Mouse (Mus musculus) lung, adult 2 months (tissue): ENCODE results near the gene Galnt5. TPM values are rescaled to one million over a fixed set of nuclear protein-coding genes. Genes with fewer than 3 reads are reported as not detected.

Experiments used
- DNase-seq: peaks from one replicate; pipeline ENCODE4 v3.0.0; 2022
- H3K4me1 ChIP-seq: fragments of 200-500 bp; 2 replicates; pipeline ENCODE4 v1.6.1; 2011; ENCODE audit warnings: low read length; ENCODE audit not compliant: control insufficient read depth, insufficient read depth
- H3K4me3 ChIP-seq: fragments of 200-500 bp; replicated peaks from 2 replicates; pipeline ENCODE3; 2011; ENCODE audit warnings: low read depth, mild to moderate bottlenecking, control low read depth, low read length; ENCODE audit errors: extremely low read depth
- CTCF ChIP-seq: fragments of 200-500 bp; IDR thresholded peaks from 2 replicates; pipeline ENCODE4 v1.5.1; 2011; ENCODE audit warnings: mild to moderate bottlenecking, low read length, control low read depth; ENCODE audit not compliant: insufficient read depth
- POLR2A ChIP-seq: fragments of 200-500 bp; IDR thresholded peaks from 2 replicates; pipeline ENCODE4 v1.6.1; 2011; ENCODE audit warnings: low read depth, mild to moderate bottlenecking, control low read depth, low read length, borderline replicate concordance; ENCODE audit errors: extremely low read depth
- WGBS: fragments of 180-500 bp; shearing (Covaris S2); methylation state at CpG from one replicate; pipeline ENCODE4 v1.1.7; 2018; 5-methylcytosine and 5-hydroxymethylcytosine counted together
- polyA plus RNA-seq: library from polyadenylated mRNA; depleted of rRNA; stranded (reverse); fragments of >200 nt; gene quantifications from 2 replicates; pipeline ENCODE4 v1.2.3, GENCODE M21; 2012; rRNA removed

The Galnt5 gene
- polyA plus RNA-seq, 1 experiment, result 0.47 TPM

GRCm38 (mm10) chr2:58035635-58036034 is 38.0 kb downstream of the Galnt5 start:
- DNase-seq, result no peak
- WGBS, result 66% methylated on average over 4 of the region's 4 CpGs
- no peak overlapping the region for H3K4me3 ChIP-seq
- H3K4me1 ChIP-seq, result no peaks in the 10 kb centered on the region
- TF ChIP-seq CTCF (no peak), POLR2A (no peak)

- TF ChIP-seq POLR2A, result no peak
- no peak for TF ChIP-seq CTCF
- H3K4me1 ChIP-seq, result no peaks in the 10 kb centered on the region
- 61% methylated on average over 2 of the region's 2 CpGs for WGBS
- no peak overlapping the region for H3K4me3 ChIP-seq
- DNase-seq, result no peak
Observed at GRCm38 (mm10) chr2:58036926-58037325, 39.2 kb downstream of the Galnt5 start.

GRCm38 (mm10) chr2:58041867-58042266 is 44.2 kb downstream of the Galnt5 start:
- WGBS, result 40% methylated on average over 7 of the region's 7 CpGs
- TF ChIP-seq CTCF (no peak), POLR2A (no peak)
- Histone ChIP-seq H3K4me1 (no peaks in the 10 kb centered on the region), H3K4me3 (no peak overlapping the region)
- DNase-seq, result no peak

DNA sequence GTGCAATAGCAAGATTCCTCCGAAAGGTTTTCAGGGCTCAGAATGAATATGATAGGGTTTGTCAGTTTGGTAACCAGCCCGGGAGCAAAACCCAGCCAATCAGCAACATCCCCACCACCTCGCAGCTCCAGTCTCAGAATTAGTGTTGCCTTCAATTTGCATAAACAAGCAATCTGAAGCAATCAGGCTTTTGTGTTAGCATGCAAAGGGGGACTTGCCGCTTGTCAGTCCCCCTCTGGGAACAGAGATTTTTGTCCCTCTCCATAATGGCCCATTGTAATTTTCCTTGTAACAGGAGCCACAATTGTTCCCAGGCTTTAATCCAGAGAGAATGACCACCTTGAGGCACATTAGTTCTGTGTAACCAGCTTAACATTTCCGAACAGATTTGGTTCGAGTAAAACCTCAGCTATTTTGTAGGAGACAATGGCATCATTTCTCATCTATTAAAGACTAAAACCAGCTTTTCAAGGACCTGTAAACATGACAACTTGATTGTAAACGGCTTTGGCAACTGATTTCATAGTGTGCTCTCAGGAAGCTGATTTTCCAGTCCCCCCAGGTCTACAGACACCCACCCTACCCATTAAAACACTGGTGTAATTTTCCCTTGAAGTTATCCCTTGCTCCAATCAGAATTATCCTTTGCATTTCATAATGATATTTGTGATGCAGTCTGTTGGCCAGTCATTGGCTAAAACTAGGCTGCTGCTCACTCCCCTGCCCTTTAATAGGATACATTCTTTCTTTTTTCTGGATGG is 55.3 kb downstream of the Galnt5 start, which contains the start of gene Ermn:
Gene Ermn (minus strand): TSS at position 44 of the 761 bp plus-strand sequence.
- TF ChIP-seq POLR2A, result no peak
- no peak for TF ChIP-seq CTCF
- no peak within 1 kb of the TSS for H3K4me3 ChIP-seq
- no peak for DNase-seq
- H3K4me1 ChIP-seq, result no peaks in the 10 kb centered on the region
- WGBS, result 53% methylated on average over 7 of the region's 7 CpGs

GRCm38 (mm10) chr2:58055383-58055782 is 57.7 kb downstream of the Galnt5 start:
- TF ChIP-seq CTCF, result peak; percentile 90
- no peak for TF ChIP-seq POLR2A
- Histone ChIP-seq H3K4me1 (no peaks in the 10 kb centered on the region), H3K4me3 (no peak overlapping the region)
- peak; percentile 12 for DNase-seq

GRCm38 (mm10) chr2:58079849-58080248 is 82.2 kb downstream of the Galnt5 start:
- TF ChIP-seq CTCF (no peak), POLR2A (no peak)
- 27% methylated on average over 1 of the region's 1 CpGs for WGBS
- H3K4me1 ChIP-seq, result no peaks in the 10 kb centered on the region
- no peak for DNase-seq
- no peak overlapping the region for H3K4me3 ChIP-seq

DNA sequence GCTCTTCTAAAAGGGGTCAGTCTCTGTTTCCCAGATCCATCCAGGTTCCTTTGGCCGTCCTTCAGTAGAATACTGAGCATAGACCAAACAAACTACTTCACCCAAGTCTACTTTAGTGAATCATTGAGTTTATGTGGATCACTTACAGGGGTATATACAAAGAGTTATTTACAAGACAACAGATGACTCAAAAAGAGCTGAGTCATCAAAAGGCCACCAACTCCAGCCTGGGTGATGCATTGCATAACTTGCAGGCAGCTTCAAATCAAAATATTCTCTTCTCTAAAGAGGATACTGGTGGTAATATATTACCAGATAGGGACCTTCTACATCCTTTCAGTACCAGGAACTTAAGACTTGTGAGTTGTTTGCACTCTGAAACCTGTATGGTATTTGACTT is 88.7 kb downstream of the Galnt5 start:
- TF ChIP-seq POLR2A (no peak), CTCF (no peak)
- H3K4me1 ChIP-seq, result no peaks in the 10 kb centered on the region
- DNase-seq, result no peak
- no peak overlapping the region for H3K4me3 ChIP-seq
- WGBS, result 87% methylated on average over 1 of the region's 1 CpGs

DNA sequence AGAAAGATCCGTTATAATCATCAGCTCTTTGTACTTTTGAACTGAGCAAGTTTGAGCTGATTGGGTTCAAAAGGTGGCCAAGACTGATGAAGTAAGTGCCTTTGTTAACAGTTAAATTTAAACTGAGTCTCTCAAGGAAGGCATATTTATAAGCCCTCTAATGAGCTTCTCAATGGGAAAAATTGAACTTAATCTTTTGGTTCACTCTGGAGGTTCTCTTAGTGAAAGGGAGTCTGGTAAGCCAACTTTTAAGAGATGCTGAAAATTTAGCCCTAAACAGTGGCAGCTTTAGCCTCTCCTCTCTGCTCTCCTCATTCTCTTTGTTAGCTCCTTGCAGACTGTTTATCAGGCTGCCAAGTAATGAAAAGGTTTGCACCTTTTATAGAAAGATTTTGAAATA is 97.1 kb downstream of the Galnt5 start:
- TF ChIP-seq POLR2A (no peak), CTCF (no peak)
- Histone ChIP-seq H3K4me3 (no peak overlapping the region), H3K4me1 (no peaks in the 10 kb centered on the region)
- no peak for DNase-seq
- WGBS, result 53% methylated on average over 1 of the region's 1 CpGs

Other genes with a start within 250 kb of the Galnt5 start
- not detected in 2 replicates for gene Ermn, start 55.0 kb downstream of the Galnt5 start, polyA plus RNA-seq
- gene Cytip, start 197.6 kb downstream of the Galnt5 start, polyA plus RNA-seq, result 65.8 and 71.2 TPM in 2 replicates